Mouse (Mus musculus) embryonic fibroblast, embryonic 13.5 days (primary cell): Measurements from ENCODE around the gene Fryl.

ENCODE experiments used
- CTCF ChIP-seq: IDR thresholded peaks from 2 replicates; pipeline ENCODE4 v1.5.1; 2011; ENCODE audit warnings: mild to moderate bottlenecking, control low read depth, low read length, moderate library complexity, borderline replicate concordance; ENCODE audit not compliant: insufficient read depth
- POLR2A ChIP-seq: IDR thresholded peaks from 2 replicates; pipeline ENCODE4 v1.6.1; 2011; ENCODE audit warnings: low read depth, mild to moderate bottlenecking, control low read depth, low read length, moderate library complexity

GRCm38 (mm10) chr5:73280567-73280850, 24.1 kb upstream of the Fryl start:
- TF ChIP-seq CTCF = no peak
- TF ChIP-seq POLR2A = no peak
